Comparison of ENCODE assay signal across 15 mouse cellular contexts in genomic region chr1:149809527-149809926, GRCm38 (mm10).
DNase-seq lines count a peak whose midpoint lies in the region; ATAC-seq and TF ChIP-seq lines count a peak whose summit lies in the region.
"Had no signal": no experiment of that assay in that cellular context is flagged by ENCODE, and none has a peak within 500 bp of the region (broad histone marks: within the 10 kb centered on the region; RNA-seq: fewer than 3 reads in every experiment).

No protein-coding gene starts in this region.

- WGBS in cerebellum, adult 2 months, result 78% methylated on average over 1 of the region's 1 CpGs
- WGBS in intestine, postnatal 0 days, result 81% methylated on average over 1 of the region's 1 CpGs
- 86% methylated on average over 1 of the region's 1 CpGs for WGBS in intestine, embryonic 16.5 days

- H3K27me3 ChIP-seq in cerebellum, adult 2 months (ENCODE audit: control insufficient read depth, insufficient read depth, low read length), result no peaks in the 10 kb centered on the region
- no peaks in the 10 kb centered on the region for H3K27me3 ChIP-seq in intestine, postnatal 0 days (replicated peaks; ENCODE audit: control insufficient read depth, insufficient read depth, low read length)
- no peaks in the 10 kb centered on the region for H3K27me3 ChIP-seq in intestine, embryonic 16.5 days (replicated peaks; ENCODE audit: control insufficient read depth, insufficient read depth, low read length)
- no peaks in the 10 kb centered on the region for H3K27me3 ChIP-seq in splenic B cell, adult 2 months (ENCODE audit: control insufficient read depth, insufficient read depth, low read length, poor library complexity, severe bottlenecking)
- H3K27me3 ChIP-seq: embryonic facial prominence, embryonic 15.5 days; midbrain, embryonic 13.5 days had no signal

- peak; percentile 19; the same call in 1 of the 2 replicates for TF ChIP-seq CTCF in cerebellum, adult 2 months (IDR thresholded peaks at IDR 0.05; ENCODE audit: borderline replicate concordance, insufficient read depth, low read depth, low read length)
- peak; percentile 52 for TF ChIP-seq CTCF in intestine, postnatal 0 days (IDR thresholded peaks at IDR 0.05; ENCODE audit: low read depth)

- ATAC-seq in intestine, postnatal 0 days, result no peak
- no peak for ATAC-seq in intestine, embryonic 16.5 days
- ATAC-seq: midbrain, embryonic 13.5 days had no signal

- no peak for TF ChIP-seq POLR2A in cerebellum, adult 2 months (IDR thresholded peaks at IDR 0.05; ENCODE audit: borderline replicate concordance, insufficient read depth, low read length)

- H3K4me3 ChIP-seq in cerebellum, adult 2 months (replicated peaks; ENCODE audit: insufficient read depth, low read depth, low read length), result no peak overlapping the region
- H3K4me3 ChIP-seq in intestine, postnatal 0 days (ENCODE audit: low read depth, low read length), result no peak overlapping the region
- no peak overlapping the region for H3K4me3 ChIP-seq in intestine, embryonic 16.5 days (ENCODE audit: low read length)
- H3K4me3 ChIP-seq: embryonic facial prominence, embryonic 15.5 days; midbrain, embryonic 13.5 days had no signal

- no peak overlapping the region for H3K27ac ChIP-seq in cerebellum, adult 2 months (ENCODE audit: insufficient read depth, low read length)
- H3K27ac ChIP-seq in intestine, postnatal 0 days (ENCODE audit: low read depth, low read length), result no peak overlapping the region
- no peak overlapping the region for H3K27ac ChIP-seq in intestine, embryonic 16.5 days (ENCODE audit: low read length)
- H3K27ac ChIP-seq: embryonic facial prominence, embryonic 15.5 days; midbrain, embryonic 13.5 days had no signal

- H3K9ac ChIP-seq in intestine, postnatal 0 days (ENCODE audit: low read depth, low read length), result no peak overlapping the region
- H3K9ac ChIP-seq in intestine, embryonic 16.5 days (ENCODE audit: low read depth, low read length), result no peak overlapping the region
- H3K9ac ChIP-seq: embryonic facial prominence, embryonic 15.5 days; midbrain, embryonic 13.5 days had no signal

- H3K4me2 ChIP-seq in intestine, postnatal 0 days (replicated peaks; ENCODE audit: low read depth), result no peak overlapping the region
- H3K4me2 ChIP-seq in intestine, embryonic 16.5 days (ENCODE audit: low read depth, low read length), result no peak overlapping the region
- H3K4me2 ChIP-seq: embryonic facial prominence, embryonic 15.5 days; midbrain, embryonic 13.5 days had no signal

- H3K36me3 ChIP-seq in intestine, postnatal 0 days (ENCODE audit: control insufficient read depth, insufficient read depth), result no peaks in the 10 kb centered on the region
- H3K36me3 ChIP-seq in intestine, embryonic 16.5 days (ENCODE audit: control insufficient read depth, insufficient read depth, low read length), result no peaks in the 10 kb centered on the region
- H3K36me3 ChIP-seq in splenic B cell, adult 2 months (ENCODE audit: control insufficient read depth, insufficient read depth, low read length, poor library complexity, severe bottlenecking), result no peaks in the 10 kb centered on the region
- H3K36me3 ChIP-seq: embryonic facial prominence, embryonic 15.5 days; G1E; midbrain, embryonic 13.5 days had no signal

- no peaks in the 10 kb centered on the region for H3K4me1 ChIP-seq in cerebellum, adult 2 months (ENCODE audit: control insufficient read depth, insufficient read depth, low read length)
- no peaks in the 10 kb centered on the region for H3K4me1 ChIP-seq in intestine, postnatal 0 days (replicated peaks; ENCODE audit: control insufficient read depth, insufficient read depth, low read length)
- no peaks in the 10 kb centered on the region for H3K4me1 ChIP-seq in intestine, embryonic 16.5 days (ENCODE audit: control insufficient read depth, insufficient read depth, low read length)
- H3K4me1 ChIP-seq: embryonic facial prominence, embryonic 15.5 days; midbrain, embryonic 13.5 days had no signal

- H3K9me3 ChIP-seq in intestine, postnatal 0 days (ENCODE audit: control insufficient read depth), result no peaks in the 10 kb centered on the region
- no peaks in the 10 kb centered on the region for H3K9me3 ChIP-seq in intestine, embryonic 16.5 days (ENCODE audit: control insufficient read depth, low read length)
- H3K9me3 ChIP-seq: embryonic facial prominence, embryonic 15.5 days; midbrain, embryonic 13.5 days had no signal

- no peak for DNase-seq in cerebellum, adult 2 months
- DNase-seq in cerebellum, adult 11 months, result no peak
- peak; percentile 0 for DNase-seq in lung, postnatal 36 days
- DNase-seq in lung, postnatal 4 days, result no peak
- peak; percentile 1 for DNase-seq in splenic B cell, adult 2 months (ENCODE audit: low read depth, low spot score)
- DNase-seq in right cerebral cortex, adult 2 months (ENCODE audit: low spot score in 2 of 2), result no peak
- DNase-seq: cerebellum, postnatal 25 days; heart, postnatal 14 days; kidney, adult 18-20 months; thymus, adult 18-20 months had no signal

Comparison
In these comparisons a context has a peak if more than half of its experiments do, and no peak if none do; other contexts are left out.
1. DNase-seq: peak in lung, postnatal 36 days (single experiment) and splenic B cell, adult 2 months (single experiment); none in cerebellum, adult 2 months (0 of 2), cerebellum, adult 11 months (single experiment), lung, postnatal 4 days (0 of 2) and right cerebral cortex, adult 2 months (0 of 2).